ENCODE assay signal across 22 mouse cellular contexts in the genomic region with DNA sequence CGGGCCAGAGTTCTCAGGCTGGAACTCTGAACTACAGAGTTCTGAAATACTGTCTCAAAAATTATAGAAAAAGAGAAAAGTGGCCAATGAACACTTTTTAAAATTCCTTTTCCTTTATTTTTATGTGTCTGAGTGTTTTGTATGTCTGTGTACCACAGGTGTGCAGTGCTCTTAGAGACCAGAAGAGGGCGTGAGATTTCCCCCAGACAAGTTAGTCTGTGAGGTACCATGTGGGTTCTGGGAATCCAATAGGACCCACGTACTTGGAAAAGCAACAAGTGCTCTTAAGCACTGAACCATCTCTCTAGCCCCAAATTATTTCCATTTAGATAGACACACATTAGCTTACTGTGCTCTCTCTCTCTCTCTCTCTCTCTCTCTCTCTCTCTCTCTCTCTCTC. TPM values are rescaled to one million over a fixed set of nuclear protein-coding genes. Genes with fewer than 3 reads are reported as not detected.
A peak's percentile ranks its signal among the peaks of the same experiment; 100 is the strongest.
DNase-seq lines count a peak whose midpoint lies in the region; ATAC-seq and TF ChIP-seq lines count a peak whose summit lies in the region.
"Had no signal": no experiment of that assay in that cellular context is flagged by ENCODE, and none has a peak within 500 bp of the region (broad histone marks: within the 10 kb centered on the region; RNA-seq: fewer than 3 reads in every experiment).

No protein-coding gene starts in this region.

- H3K36me3 ChIP-seq in hindbrain, postnatal 0 days (ENCODE audit: insufficient read depth, low read length), result peaks cover 39% of the 10 kb centered on the region; the same call in 1 of the 2 replicates
- H3K36me3 ChIP-seq in hindbrain, embryonic 14.5 days (replicated peaks; ENCODE audit: control insufficient read depth, insufficient read depth), result peaks cover 76% of the 10 kb centered on the region
- peaks cover 68% of the 10 kb centered on the region for H3K36me3 ChIP-seq in lung, embryonic 14.5 days (ENCODE audit: insufficient read depth)

- WGBS in hindbrain, postnatal 0 days, result 69% methylated on average over 3 of the region's 3 CpGs
- 73% methylated on average over 3 of the region's 3 CpGs for WGBS in hindbrain, embryonic 14.5 days
- WGBS in lung, embryonic 14.5 days, result 83% methylated on average over 3 of the region's 3 CpGs

- no peak overlapping the region for H3K4me3 ChIP-seq in hindbrain, postnatal 0 days (ENCODE audit: low read length)
- no peak overlapping the region for H3K4me3 ChIP-seq in hindbrain, embryonic 14.5 days (replicated peaks; ENCODE audit: low read length)
- H3K4me3 ChIP-seq in lung, embryonic 14.5 days (ENCODE audit: low read depth, low read length), result no peak overlapping the region
- H3K4me3 ChIP-seq: heart, embryonic 10.5 days; limb, embryonic 15.5 days; neural tube, embryonic 15.5 days had no signal

- no peak for ATAC-seq in hindbrain, postnatal 0 days
- ATAC-seq in hindbrain, embryonic 14.5 days (ENCODE audit: low FRiP score), result no peak
- ATAC-seq in lung, embryonic 14.5 days (ENCODE audit: insufficient read depth), result no peak
- ATAC-seq: activated CD4-positive, CD25-positive, alpha-beta regulatory T cell, adult 4 months; hindbrain, embryonic 16.5 days had no signal

- TF ChIP-seq CTCF in hindbrain, postnatal 0 days (IDR thresholded peaks at IDR 0.05; ENCODE audit: low read depth), result peak; percentile 58
- TF ChIP-seq CTCF in lung, embryonic 14.5 days (IDR thresholded peaks at IDR 0.05; ENCODE audit: low read depth), result peak; percentile 38; the same call in 1 of the 2 replicates

- no peaks in the 10 kb centered on the region for H3K27me3 ChIP-seq in hindbrain, postnatal 0 days (ENCODE audit: insufficient read depth, low read length)
- H3K27me3 ChIP-seq in hindbrain, embryonic 14.5 days (ENCODE audit: control insufficient read depth, insufficient read depth, low read length), result no peaks in the 10 kb centered on the region
- H3K27me3 ChIP-seq in lung, embryonic 14.5 days (ENCODE audit: insufficient read depth, low read length), result no peaks in the 10 kb centered on the region
- H3K27me3 ChIP-seq: neural tube, embryonic 15.5 days had no signal

- H3K27ac ChIP-seq in hindbrain, postnatal 0 days, result no peak overlapping the region
- H3K27ac ChIP-seq in hindbrain, embryonic 14.5 days, result no peak overlapping the region
- H3K27ac ChIP-seq in lung, embryonic 14.5 days (ENCODE audit: low read depth), result no peak overlapping the region
- H3K27ac ChIP-seq: heart, embryonic 10.5 days; limb, embryonic 15.5 days; neural tube, embryonic 15.5 days had no signal

- peaks cover 24% of the 10 kb centered on the region; the same call in 1 of the 2 replicates for H3K4me1 ChIP-seq in hindbrain, postnatal 0 days (ENCODE audit: insufficient read depth, low read length)
- peaks cover 46% of the 10 kb centered on the region for H3K4me1 ChIP-seq in hindbrain, embryonic 14.5 days (replicated peaks; ENCODE audit: control insufficient read depth, insufficient read depth, low read length)
- peaks cover 15% of the 10 kb centered on the region for H3K4me1 ChIP-seq in lung, embryonic 14.5 days (ENCODE audit: insufficient read depth)

- DNase-seq in hindbrain, postnatal 0 days (ENCODE audit: low spot score), result peak; percentile 69
- no peak for DNase-seq in hindbrain, embryonic 14.5 days (ENCODE audit: low spot score)
- no peak for DNase-seq in lung, embryonic 14.5 days
- no peak for DNase-seq in lung, postnatal 25 days (ENCODE audit: low spot score)
- DNase-seq in R1 (ENCODE audit: low read depth, low spot score), result peak; percentile 82
- peak; percentile 26 for DNase-seq in retina, postnatal 1 day
- no peak for DNase-seq in ovary, postnatal 14 days (ENCODE audit: low spot score)
- DNase-seq: adrenal gland, postnatal 25 days; cerebellum, adult 9-11 months; gastrocnemius, postnatal 36 days; kidney, adult 2 months; kidney, postnatal 36 days; lung, postnatal 14 days; right cerebral cortex, adult 18-20 months; thymus, adult 18-20 months had no signal

- no peaks in the 10 kb centered on the region for H3K9me3 ChIP-seq in hindbrain, postnatal 0 days (ENCODE audit: low read length)
- H3K9me3 ChIP-seq in hindbrain, embryonic 14.5 days (ENCODE audit: control insufficient read depth, low read length), result no peaks in the 10 kb centered on the region
- H3K9me3 ChIP-seq in lung, embryonic 14.5 days (ENCODE audit: low read depth, low read length), result no peaks in the 10 kb centered on the region
- H3K9me3 ChIP-seq: heart, embryonic 10.5 days; limb, embryonic 15.5 days; neural tube, embryonic 15.5 days had no signal

- H3K4me2 ChIP-seq in hindbrain, postnatal 0 days (ENCODE audit: low read depth, low read length), result no peak overlapping the region
- no peak overlapping the region for H3K4me2 ChIP-seq in hindbrain, embryonic 14.5 days (replicated peaks)
- H3K4me2 ChIP-seq in lung, embryonic 14.5 days, result no peak overlapping the region
- H3K4me2 ChIP-seq: limb, embryonic 15.5 days; neural tube, embryonic 15.5 days had no signal

- H3K9ac ChIP-seq in hindbrain, postnatal 0 days (replicated peaks; ENCODE audit: low read length), result no peak overlapping the region
- no peak overlapping the region for H3K9ac ChIP-seq in hindbrain, embryonic 14.5 days
- no peak overlapping the region for H3K9ac ChIP-seq in lung, embryonic 14.5 days
- H3K9ac ChIP-seq: limb, embryonic 15.5 days; neural tube, embryonic 15.5 days had no signal

RNA-seq across cellular contexts. Expression of gene Fam171a2, which starts 6.0 kb away (rescaled TPM):
- total RNA-seq in hindbrain, postnatal 0 days (2014; rRNA removed), result 546 and 699 TPM in 2 replicates
- 20.6 and 21.0 TPM in 2 replicates for polyA plus RNA-seq in hindbrain, postnatal 0 days (2015; fragmentation: Nextera tagmentation; extraction: Ambion mirVana)
- 30.9 and 40.4 TPM in 2 replicates for polyA plus RNA-seq in hindbrain, embryonic 14.5 days (2014; fragmentation: Nextera tagmentation; extraction: Ambion mirVana)
- polyA plus RNA-seq in lung, embryonic 14.5 days (2014; fragmentation: Nextera tagmentation; extraction: Ambion mirVana), result 7.4 and 8.3 TPM in 2 replicates
- polyA plus RNA-seq: activated CD4-positive, CD25-positive, alpha-beta regulatory T cell, adult 4 months had no signal

RNA-seq across cellular contexts. Expression of gene Grn, which starts 11.3 kb away (rescaled TPM):
- 85.6 and 98.5 TPM in 2 replicates for total RNA-seq in hindbrain, postnatal 0 days (2014; rRNA removed)
- 98.4 and 104 TPM in 2 replicates for polyA plus RNA-seq in hindbrain, postnatal 0 days (2015; fragmentation: Nextera tagmentation; extraction: Ambion mirVana)
- 52.4 and 63.6 TPM in 2 replicates for polyA plus RNA-seq in hindbrain, embryonic 14.5 days (2014; fragmentation: Nextera tagmentation; extraction: Ambion mirVana)
- polyA plus RNA-seq in lung, embryonic 14.5 days (2014; fragmentation: Nextera tagmentation; extraction: Ambion mirVana), result 113 and 116 TPM in 2 replicates

RNA-seq across cellular contexts. Expression of gene Itga2b, which starts 28.5 kb away (rescaled TPM):
- 3.5 and 5.6 TPM in 2 replicates for total RNA-seq in hindbrain, postnatal 0 days (2014; rRNA removed)
- polyA plus RNA-seq in hindbrain, postnatal 0 days (2015; fragmentation: Nextera tagmentation; extraction: Ambion mirVana), result 13.7 and 14.2 TPM in 2 replicates
- 5.0 and 8.4 TPM in 2 replicates for polyA plus RNA-seq in hindbrain, embryonic 14.5 days (2014; fragmentation: Nextera tagmentation; extraction: Ambion mirVana)
- 10.1 and 10.7 TPM in 2 replicates for polyA plus RNA-seq in lung, embryonic 14.5 days (2014; fragmentation: Nextera tagmentation; extraction: Ambion mirVana)

RNA-seq across cellular contexts. Expression of gene Slc25a39, which starts 33.7 kb away (rescaled TPM):
- 169 and 194 TPM in 2 replicates for total RNA-seq in hindbrain, postnatal 0 days (2014; rRNA removed)
- 165 and 176 TPM in 2 replicates for polyA plus RNA-seq in hindbrain, postnatal 0 days (2015; fragmentation: Nextera tagmentation; extraction: Ambion mirVana)
- 154 and 157 TPM in 2 replicates for polyA plus RNA-seq in hindbrain, embryonic 14.5 days (2014; fragmentation: Nextera tagmentation; extraction: Ambion mirVana)
- polyA plus RNA-seq in lung, embryonic 14.5 days (2014; fragmentation: Nextera tagmentation; extraction: Ambion mirVana), result 223 and 244 TPM in 2 replicates

RNA-seq across cellular contexts. Expression of gene Rundc3a, which starts 48.2 kb away (rescaled TPM):
- total RNA-seq in hindbrain, postnatal 0 days (2014; rRNA removed), result 310 and 349 TPM in 2 replicates
- polyA plus RNA-seq in hindbrain, postnatal 0 days (2015; fragmentation: Nextera tagmentation; extraction: Ambion mirVana), result 114 and 125 TPM in 2 replicates
- polyA plus RNA-seq in hindbrain, embryonic 14.5 days (2014; fragmentation: Nextera tagmentation; extraction: Ambion mirVana), result 106 TPM in 2 replicates
- 1.1 and 1.3 TPM in 2 replicates for polyA plus RNA-seq in lung, embryonic 14.5 days (2014; fragmentation: Nextera tagmentation; extraction: Ambion mirVana)
- total RNA-seq: gastrocnemius, postnatal 36 days; heart, postnatal 25 days; megakaryocyte-erythroid progenitor cell, adult 5-6 weeks had no signal

Comparison
In these comparisons a context has a peak if more than half of its experiments do, and no peak if none do; other contexts are left out.
1. DNase-seq: peak in hindbrain, postnatal 0 days (single experiment), R1 (single experiment) and retina, postnatal 1 day (single experiment); none in hindbrain, embryonic 14.5 days (single experiment), lung, embryonic 14.5 days (single experiment), lung, postnatal 25 days (single experiment) and ovary, postnatal 14 days (single experiment).